Mouse (Mus musculus) Patski (cell line): ENCODE measurements at regions not wholly inside any gene's neighbourhood (a gene's known extent, or its start where the extent isn't known, plus 50 kb on each side); places are given as distances from the start of the nearest gene placed in this dataset.

Source experiments
- ATAC-seq: fragments of 100-300 bp; one replicate; pipeline ENCODE4 v1.8.0; 2021
- CTCF ChIA-PET: fragments of 350-600 bp; sonication (Branson Sonifier 250); formaldehyde crosslinking; loops from one replicate; lab custom pipeline; 2022; ENCODE audit warnings: inconsistent platforms; lab: Charles Lee
- POLR2A ChIA-PET: fragments of 350-600 bp; sonication (Branson Sonifier 250); formaldehyde crosslinking; loops from one replicate; lab custom pipeline; 2022; ENCODE audit warnings: antibody characterized with exemption, inconsistent platforms; lab: Charles Lee
- DNase-seq: peaks from one replicate; pipeline ENCODE4 v3.0.0-alpha.2; 2011; ENCODE audit warnings: low read depth, low spot score
- H3K27me3 ChIP-seq: fragments of 371-371 bp; one replicate; pipeline ENCODE4 v1.5.1; 2021
- CTCF ChIP-seq: fragments of 100-300 bp; IDR thresholded peaks from one replicate; pipeline ENCODE4 v1.5.1; 2021
- in situ Hi-C: fragments of 300-500 bp; cut with MboI; formaldehyde crosslinking; loops from 3 replicates; pipeline ENCODE4 v1.11.1; 2018; ENCODE audit warnings: low pct_unique_long_range_greater_than_20kb, mixed read lengths

GRCm38 (mm10) chr13:59228059-59228830, 356.8 kb downstream of the Agtpbp1 start:
- DNase-seq (no peak), ATAC-seq (no peak)
- ChIA-PET POLR2A (interaction anchor here (0.7 kb wide), 1 partner anchor 536 kb away, joined by 4 read pairs; no protein-coding TSS in a partner anchor), CTCF (no interaction called here)
- in situ Hi-C loops: no loop called here
- TF ChIP-seq CTCF: no peak
- no peaks in the 10 kb centered on the region for H3K27me3 ChIP-seq

GRCm38 (mm10) chr13:59227523-59228058, 357.4 kb downstream of the Agtpbp1 start:
- no peak for TF ChIP-seq CTCF
- no peaks in the 10 kb centered on the region for H3K27me3 ChIP-seq
- CTCF ChIA-PET: no interaction called here
- in situ Hi-C loops: no loop called here
- POLR2A ChIA-PET: no interaction called here
- DNase-seq: no peak
- ATAC-seq: no peak

GRCm38 (mm10) chr13:59220587-59220986, 364.4 kb downstream of the Agtpbp1 start:
- POLR2A ChIA-PET: no interaction called here
- ATAC-seq (no peak), DNase-seq (no peak)
- TF ChIP-seq CTCF: no peak
- in situ Hi-C loops: no loop called here
- H3K27me3 ChIP-seq: no peaks in the 10 kb centered on the region
- CTCF ChIA-PET: no interaction called here

- ChIA-PET POLR2A (no interaction called here), CTCF (no interaction called here)
- in situ Hi-C loops: no loop called here
- DNase-seq (no peak), ATAC-seq (no peak)
- TF ChIP-seq CTCF: peak; percentile 38
- peaks cover under 1% of the 10 kb centered on the region for H3K27me3 ChIP-seq
These were observed 364.9 kb downstream of the Agtpbp1 start for GRCm38 (mm10) chr13:59220156-59220555.

GRCm38 (mm10) chr13:59216686-59217298, 368.2 kb downstream of the Agtpbp1 start:
- POLR2A ChIA-PET: no interaction called here
- DNase-seq (no peak), ATAC-seq (no peak)
- TF ChIP-seq CTCF: no peak
- H3K27me3 ChIP-seq: peaks cover 3% of the 10 kb centered on the region
- in situ Hi-C loops: no loop called here
- CTCF ChIA-PET: no interaction called here

- ATAC-seq: no peak
- peaks cover 3% of the 10 kb centered on the region for H3K27me3 ChIP-seq
- ChIA-PET CTCF (no interaction called here), POLR2A (no interaction called here)
- in situ Hi-C loops: no loop called here
- DNase-seq: no peak
- no peak for TF ChIP-seq CTCF
These were observed 372.7 kb downstream of the Agtpbp1 start for GRCm38 (mm10) chr13:59212296-59212701.

- ChIA-PET POLR2A (no interaction called here), CTCF (no interaction called here)
- TF ChIP-seq CTCF: peak; percentile 34
- no peak for ATAC-seq
- no peak for DNase-seq
- in situ Hi-C loops: no loop called here
- peaks cover 3% of the 10 kb centered on the region for H3K27me3 ChIP-seq
These were observed 374.2 kb downstream of the Agtpbp1 start for GRCm38 (mm10) chr13:59210828-59211227.

- ChIA-PET CTCF (no interaction called here), POLR2A (no interaction called here)
- no peak for TF ChIP-seq CTCF
- no peak for ATAC-seq
- in situ Hi-C loops: no loop called here
- DNase-seq: no peak
- peaks cover 3% of the 10 kb centered on the region for H3K27me3 ChIP-seq
These were observed 378.8 kb downstream of the Agtpbp1 start for GRCm38 (mm10) chr13:59206186-59206585.

GRCm38 (mm10) chr13:59204506-59204905, 380.5 kb downstream of the Agtpbp1 start:
- peaks cover 3% of the 10 kb centered on the region for H3K27me3 ChIP-seq
- in situ Hi-C loops: no loop called here
- ChIA-PET CTCF (no interaction called here), POLR2A (no interaction called here)
- TF ChIP-seq CTCF: no peak
- DNase-seq (no peak), ATAC-seq (no peak)

GRCm38 (mm10) chr13:59196311-59196710, 388.7 kb downstream of the Agtpbp1 start:
- H3K27me3 ChIP-seq: no peaks in the 10 kb centered on the region
- POLR2A ChIA-PET: no interaction called here
- TF ChIP-seq CTCF: no peak
- CTCF ChIA-PET: no interaction called here
- ATAC-seq (no peak), DNase-seq (no peak)
- in situ Hi-C loops: no loop called here

GRCm38 (mm10) chr13:59188431-59188830, 382.1 kb downstream of the Ntrk2 start:
- ChIA-PET CTCF (no interaction called here), POLR2A (no interaction called here)
- in situ Hi-C loops: no loop called here
- DNase-seq: no peak
- no peak for TF ChIP-seq CTCF
- no peak for ATAC-seq
- no peaks in the 10 kb centered on the region for H3K27me3 ChIP-seq
